Mouse (Mus musculus) thymus, postnatal 25 days (tissue): ENCODE results near the gene Serinc3.
"Not testable (repeated sequence)": the region's sequence is repeated elsewhere in the genome, so short reads cannot be mapped to it uniquely, and the experiment has no call there.

Experiments used
- DNase-seq: peaks from one replicate; pipeline ENCODE4 v3.0.0; 2022

The Serinc3 gene

GRCm38 (mm10) chr2:163662076-163662475 lies 17.1 kb upstream of the Serinc3 start:
- DNase-seq, result no peak

- DNase-seq, result no peak
Observed at GRCm38 (mm10) chr2:163661371-163661850, 16.5 kb upstream of the Serinc3 start.

- no peak for DNase-seq
Observed at GRCm38 (mm10) chr2:163660103-163660701, 15.3 kb upstream of the Serinc3 start.

- peak; percentile 45 for DNase-seq
Observed at GRCm38 (mm10) chr2:163659431-163659830, 14.5 kb upstream of the Serinc3 start.

GRCm38 (mm10) chr2:163658941-163659340 lies 14.0 kb upstream of the Serinc3 start:
- DNase-seq, result peak; percentile 38

- DNase-seq, result peak; percentile 85
Observed at GRCm38 (mm10) chr2:163657975-163658886, 13.3 kb upstream of the Serinc3 start, which contains the start of gene Pkig. Gene Pkig, plus strand, starts transcription at chr2:163658386.

- DNase-seq, result no peak
Observed at GRCm38 (mm10) chr2:163657486-163657885, 12.6 kb upstream of the Serinc3 start.

GRCm38 (mm10) chr2:163655699-163656098 lies 10.8 kb upstream of the Serinc3 start:
- DNase-seq, result not testable (repeated sequence)

- no peak for DNase-seq
Observed at GRCm38 (mm10) chr2:163646461-163647080, 1.6 kb upstream of the Serinc3 start.

GRCm38 (mm10) chr2:163645700-163646460 lies 949 bp upstream of the Serinc3 start:
- DNase-seq, result no peak

- DNase-seq, result no peak
Observed at GRCm38 (mm10) chr2:163644047-163644446, 884 bp downstream of the Serinc3 start.

GRCm38 (mm10) chr2:163643576-163643971 lies 1.4 kb downstream of the Serinc3 start:
- DNase-seq, result no peak

GRCm38 (mm10) chr2:163642685-163643575 lies 2.0 kb downstream of the Serinc3 start:
- peak; percentile 57 for DNase-seq

- DNase-seq, result no peak
Observed at GRCm38 (mm10) chr2:163641681-163642080, 3.2 kb downstream of the Serinc3 start.

GRCm38 (mm10) chr2:163640493-163640892 lies 4.4 kb downstream of the Serinc3 start:
- no peak for DNase-seq

- DNase-seq, result no peak
Observed at GRCm38 (mm10) chr2:163637655-163638266, 7.2 kb downstream of the Serinc3 start.

GRCm38 (mm10) chr2:163636057-163636456 lies 8.9 kb downstream of the Serinc3 start:
- DNase-seq, result no peak

GRCm38 (mm10) chr2:163634211-163634610 lies 10.7 kb downstream of the Serinc3 start:
- DNase-seq, result no peak

GRCm38 (mm10) chr2:163631715-163632114 lies 13.2 kb downstream of the Serinc3 start:
- DNase-seq, result no peak

GRCm38 (mm10) chr2:163631223-163631622 lies 13.7 kb downstream of the Serinc3 start:
- no peak for DNase-seq

GRCm38 (mm10) chr2:163621401-163621800 lies 23.5 kb downstream of the Serinc3 start:
- not testable (repeated sequence) for DNase-seq
